Mouse (Mus musculus): ENCODE results near the gene Amotl2.

The Amotl2 gene

DNA sequence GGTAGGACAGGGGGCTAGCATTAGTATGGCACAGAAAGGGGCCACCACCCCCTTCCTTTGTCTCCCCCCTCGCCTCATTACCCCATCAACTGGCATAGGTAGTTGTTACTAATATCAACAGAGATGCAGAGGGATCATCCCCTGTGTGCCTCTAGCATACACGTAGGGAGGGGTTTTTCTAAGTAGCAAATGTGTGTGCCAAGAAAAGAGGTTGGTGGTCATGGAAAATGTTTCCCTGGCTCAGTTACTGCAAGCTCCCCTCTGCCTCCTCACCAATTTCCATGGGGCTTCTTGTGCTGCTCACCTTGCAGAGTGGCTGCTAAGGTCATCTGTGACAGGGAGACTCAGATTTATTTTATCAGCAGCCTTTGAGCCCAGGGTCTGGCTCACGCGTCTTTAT lies 2.6 kb downstream of the Amotl2 start:
- no peak for DNase-seq (ENCODE audit: low spot score in 2 of 2)

DNA sequence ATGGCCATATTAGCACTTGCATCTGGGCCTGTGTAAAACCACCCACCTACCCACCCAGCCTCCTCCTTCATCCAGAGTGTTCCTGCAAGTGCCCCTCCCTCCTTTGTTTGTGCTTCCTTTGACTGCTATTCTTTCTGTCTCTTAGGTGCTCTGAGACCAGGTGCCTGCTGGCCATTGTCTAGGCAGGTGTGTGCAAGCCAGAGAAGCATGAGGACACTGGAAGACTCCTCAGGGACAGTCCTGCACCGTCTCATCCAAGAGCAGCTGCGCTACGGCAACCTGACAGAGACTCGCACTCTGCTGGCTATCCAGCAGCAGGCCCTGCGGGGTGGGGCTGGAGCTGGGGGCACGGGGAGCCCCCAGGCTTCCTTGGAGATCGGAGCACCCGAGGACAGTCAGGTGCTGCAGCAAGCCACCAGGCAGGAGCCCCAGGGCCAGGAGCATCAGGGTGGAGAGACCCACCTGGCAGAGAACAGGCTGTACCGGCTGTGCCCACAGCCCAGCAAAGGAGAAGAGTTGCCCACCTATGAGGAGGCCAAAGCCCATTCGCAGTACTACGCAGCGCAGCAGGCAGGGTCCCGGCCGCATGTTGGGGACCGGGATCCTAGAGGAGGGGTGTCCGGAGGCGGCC lies 3.6 kb downstream of the Amotl2 start:
- DNase-seq (ENCODE audit: low spot score in 2 of 2), result no peak

DNA sequence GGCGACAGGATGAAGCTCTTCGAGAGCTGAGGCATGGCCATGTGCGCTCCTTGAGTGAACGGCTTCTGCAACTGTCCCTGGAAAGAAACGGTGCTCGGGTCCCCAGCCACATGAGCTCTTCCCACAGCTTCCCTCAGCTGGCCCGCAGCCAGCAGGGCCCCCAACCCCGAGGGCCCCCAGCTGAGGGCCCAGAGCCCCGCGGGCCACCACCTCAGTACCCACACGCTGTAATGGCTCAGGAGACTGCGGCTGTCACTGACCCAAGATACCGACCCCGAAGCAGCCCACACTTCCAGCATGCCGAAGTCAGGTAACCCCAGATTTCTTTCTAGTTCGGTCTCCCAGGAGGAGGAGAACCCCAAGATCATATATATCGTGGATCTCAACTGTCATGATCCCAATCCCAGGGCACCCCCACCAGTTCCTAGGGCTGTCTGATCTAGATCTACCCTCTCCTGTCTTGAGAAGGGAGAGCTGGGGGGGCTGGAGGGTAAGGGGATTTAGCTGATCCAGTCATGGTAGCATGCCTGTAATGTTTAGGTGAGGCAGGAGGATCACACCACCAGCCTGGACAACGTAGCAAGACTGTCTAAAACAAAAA lies 4.2 kb downstream of the Amotl2 start:
- DNase-seq (ENCODE audit: low spot score in 2 of 2), result no peak

DNA sequence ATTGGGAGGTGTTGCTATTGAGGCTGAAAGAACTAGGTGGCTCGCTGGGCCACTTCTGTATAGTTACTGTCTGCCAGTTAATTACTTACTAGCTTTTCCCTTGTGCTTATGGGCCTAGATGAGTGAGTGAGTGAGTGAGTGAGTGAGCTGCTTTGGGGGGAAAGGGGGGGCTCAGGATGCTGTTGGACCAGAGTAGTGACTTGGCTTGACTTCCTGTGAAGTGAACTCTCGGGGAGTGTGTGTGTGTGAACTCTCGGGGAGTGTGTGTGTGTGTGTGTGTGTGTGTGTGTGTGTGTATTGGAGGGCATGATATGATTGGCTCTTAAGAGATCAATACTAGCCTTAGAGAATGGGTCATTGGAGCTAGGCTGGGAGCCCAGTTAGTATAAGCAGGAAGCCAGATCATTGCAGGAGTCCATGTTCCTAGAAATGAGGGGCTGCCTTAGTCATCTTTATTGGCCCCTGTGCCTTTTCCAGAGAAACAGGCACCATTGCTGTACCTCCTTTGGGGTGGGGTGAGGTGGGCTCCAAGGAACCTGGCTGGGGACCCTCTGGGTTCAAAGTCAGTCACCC lies 5.0 kb downstream of the Amotl2 start:
- no peak for DNase-seq (ENCODE audit: low spot score in 2 of 2)

DNA sequence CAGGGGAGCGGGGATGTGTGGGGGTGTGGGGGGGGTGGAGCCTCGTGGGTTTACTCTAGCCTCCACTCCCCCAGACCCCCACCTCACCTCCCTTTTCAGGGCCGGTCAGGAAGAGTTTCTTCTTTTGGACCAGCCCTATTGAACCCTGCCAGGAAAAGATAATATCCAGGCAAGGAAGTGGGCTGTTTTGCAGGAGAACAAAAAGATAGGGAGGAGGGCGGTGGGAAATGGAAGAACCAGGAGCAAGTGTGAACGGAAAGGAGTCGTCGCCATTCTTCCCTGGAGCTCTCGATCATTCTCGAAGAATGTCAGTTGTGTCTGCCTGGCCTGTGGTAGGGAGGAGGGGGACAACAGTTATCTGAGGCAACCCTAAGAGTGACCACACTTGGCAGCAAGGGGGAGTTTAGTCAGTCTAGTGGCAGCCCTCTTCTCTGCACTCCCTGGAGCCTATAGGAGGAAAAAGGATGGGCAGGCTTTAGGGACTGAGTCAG lies 5.6 kb downstream of the Amotl2 start:
- DNase-seq (ENCODE audit: low spot score in 2 of 2), result no peak

DNA sequence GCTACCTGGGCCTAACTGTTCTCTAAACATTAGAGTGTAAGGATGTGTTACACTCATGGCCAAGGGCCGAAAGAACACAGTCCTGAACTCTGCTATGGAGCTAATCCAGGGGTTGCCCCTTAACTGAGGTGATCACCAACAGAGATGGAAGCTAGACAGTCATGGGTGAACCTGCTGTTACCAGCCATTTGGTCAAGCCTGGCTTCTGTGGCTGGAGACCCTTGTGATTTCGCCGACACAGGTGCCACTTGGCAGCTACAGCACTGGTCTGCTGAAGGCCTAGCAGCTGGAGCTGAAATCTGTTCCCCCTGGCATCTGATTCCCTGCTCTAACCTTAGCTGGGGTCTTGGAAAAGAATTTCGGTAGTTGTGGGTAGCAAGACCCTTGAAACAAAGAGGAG lies 6.3 kb downstream of the Amotl2 start:
- no peak for DNase-seq (ENCODE audit: low spot score in 2 of 2)

DNA sequence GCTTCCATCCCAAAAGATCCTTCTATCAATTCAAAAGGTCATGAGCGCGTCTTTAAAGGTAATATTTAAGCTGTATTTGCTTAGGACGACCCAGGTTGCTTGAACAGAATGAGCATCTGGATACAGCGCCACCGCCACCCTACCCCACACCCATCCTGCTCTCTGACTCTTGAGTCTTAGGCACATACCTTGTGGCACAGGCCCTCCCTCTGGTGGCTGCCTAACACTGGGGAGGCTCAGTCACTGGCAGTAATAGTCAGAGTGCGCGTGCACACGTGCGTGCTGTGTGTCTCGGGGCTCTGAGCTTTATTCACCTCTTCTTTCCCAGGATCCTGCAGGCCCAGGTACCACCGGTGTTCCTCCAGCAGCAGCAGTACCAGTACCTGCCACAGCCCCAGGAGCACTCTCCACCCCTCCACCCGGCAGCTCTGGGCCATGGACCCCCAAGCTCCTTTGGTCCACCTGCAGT lies 6.8 kb downstream of the Amotl2 start:
- DNase-seq (ENCODE audit: low spot score in 2 of 2), result no peak

DNA sequence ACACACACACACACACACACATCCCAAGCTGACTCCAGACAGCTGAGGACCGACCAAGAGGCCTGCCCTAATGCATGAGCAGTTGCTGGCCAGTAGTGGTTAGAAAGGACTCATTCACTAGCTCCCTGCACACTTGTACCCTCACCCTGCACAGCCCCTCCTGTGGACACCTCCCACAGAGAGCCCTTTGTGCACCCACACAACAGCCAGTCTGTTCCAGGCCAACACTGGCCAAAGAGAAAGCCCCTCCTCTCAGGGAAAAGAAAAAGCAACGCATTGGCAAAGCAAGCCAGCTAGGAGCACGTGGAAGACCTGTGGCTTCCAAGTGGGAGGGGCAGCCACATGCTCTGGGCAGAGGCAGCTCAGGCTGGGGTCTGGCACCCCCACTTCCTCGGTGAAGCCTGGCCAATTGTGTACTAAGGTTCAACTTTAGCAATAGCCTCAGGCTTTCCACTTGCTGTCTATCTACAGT lies 7.6 kb downstream of the Amotl2 start:
- no peak for DNase-seq (ENCODE audit: low spot score in 2 of 2)

DNA sequence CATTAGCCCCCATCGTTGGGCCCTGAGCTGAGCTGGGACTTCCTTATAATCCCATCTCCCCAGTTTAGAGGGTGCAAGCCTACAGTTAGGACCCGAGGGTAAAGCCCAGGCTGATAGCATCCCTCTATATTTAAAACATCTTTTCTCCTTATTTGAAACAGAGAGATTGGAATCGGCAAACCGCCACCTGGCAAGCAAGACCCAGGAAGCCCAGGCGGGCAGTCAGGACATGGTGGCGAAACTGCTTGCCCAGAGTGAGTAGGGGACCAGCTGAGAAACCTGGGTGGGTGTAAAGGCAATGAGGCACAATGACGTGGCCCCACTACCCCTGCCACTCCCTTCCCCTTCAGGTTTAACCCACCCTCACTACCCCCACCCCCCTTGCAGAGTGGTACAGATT lies 8.5 kb downstream of the Amotl2 start:
- DNase-seq (ENCODE audit: low spot score in 2 of 2), result no peak

DNA sequence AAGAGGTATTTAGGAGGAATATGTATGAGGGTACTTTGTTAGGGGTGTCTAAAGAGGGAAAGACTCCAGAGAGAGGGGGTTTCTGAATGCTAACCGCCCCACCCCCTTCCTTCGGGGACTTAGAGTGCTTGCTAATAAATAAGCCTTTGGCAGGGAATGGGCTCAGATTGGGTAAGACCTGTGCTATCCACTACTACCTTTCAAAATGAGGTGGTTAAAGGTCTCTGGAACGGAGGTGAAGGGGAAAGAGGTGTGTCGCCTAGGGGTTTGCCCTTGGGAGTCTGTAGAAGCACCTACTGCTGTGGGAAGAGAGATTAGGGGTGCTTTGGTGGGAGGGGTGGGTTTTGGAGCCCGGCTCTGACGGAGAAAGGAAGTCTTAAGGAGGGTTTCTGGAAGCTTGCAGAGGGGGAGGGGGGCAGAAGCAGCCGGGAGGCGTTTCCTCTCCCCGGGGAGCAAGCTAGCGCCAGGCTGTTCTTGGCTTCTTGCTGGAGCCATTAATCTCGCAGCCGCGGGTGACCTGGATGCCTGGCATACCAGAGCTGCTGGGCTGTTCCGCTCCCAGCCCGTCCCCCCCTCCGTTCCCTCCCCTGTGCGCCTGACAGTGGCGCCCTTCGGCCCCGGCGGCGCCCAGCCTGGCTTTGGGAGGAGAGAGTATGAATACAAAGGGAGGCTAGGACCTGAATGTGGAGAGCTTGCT lies 9.6 kb downstream of the Amotl2 start:
- DNase-seq (ENCODE audit: low spot score in 2 of 2), result no peak

DNA sequence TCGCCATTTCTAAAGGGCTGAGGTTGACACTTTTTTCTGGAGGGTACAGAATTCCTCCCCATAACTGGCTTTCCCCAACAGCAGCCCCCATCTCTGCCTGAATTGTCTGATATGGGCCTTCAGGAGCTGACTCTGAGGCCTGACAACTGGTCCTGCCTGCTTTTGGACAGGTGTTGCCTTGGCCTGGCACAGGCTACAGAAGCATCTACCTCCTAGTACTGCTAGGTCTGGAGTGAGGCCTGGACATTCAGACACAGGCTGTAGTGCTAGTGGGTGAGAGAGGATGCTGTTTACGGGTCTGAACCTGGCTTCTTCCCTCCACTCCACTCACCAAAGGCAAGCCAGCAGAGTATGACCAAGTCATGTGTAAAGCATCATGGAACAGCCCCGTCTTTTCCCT lies 10.3 kb downstream of the Amotl2 start:
- no peak for DNase-seq (ENCODE audit: low spot score in 2 of 2)

DNA sequence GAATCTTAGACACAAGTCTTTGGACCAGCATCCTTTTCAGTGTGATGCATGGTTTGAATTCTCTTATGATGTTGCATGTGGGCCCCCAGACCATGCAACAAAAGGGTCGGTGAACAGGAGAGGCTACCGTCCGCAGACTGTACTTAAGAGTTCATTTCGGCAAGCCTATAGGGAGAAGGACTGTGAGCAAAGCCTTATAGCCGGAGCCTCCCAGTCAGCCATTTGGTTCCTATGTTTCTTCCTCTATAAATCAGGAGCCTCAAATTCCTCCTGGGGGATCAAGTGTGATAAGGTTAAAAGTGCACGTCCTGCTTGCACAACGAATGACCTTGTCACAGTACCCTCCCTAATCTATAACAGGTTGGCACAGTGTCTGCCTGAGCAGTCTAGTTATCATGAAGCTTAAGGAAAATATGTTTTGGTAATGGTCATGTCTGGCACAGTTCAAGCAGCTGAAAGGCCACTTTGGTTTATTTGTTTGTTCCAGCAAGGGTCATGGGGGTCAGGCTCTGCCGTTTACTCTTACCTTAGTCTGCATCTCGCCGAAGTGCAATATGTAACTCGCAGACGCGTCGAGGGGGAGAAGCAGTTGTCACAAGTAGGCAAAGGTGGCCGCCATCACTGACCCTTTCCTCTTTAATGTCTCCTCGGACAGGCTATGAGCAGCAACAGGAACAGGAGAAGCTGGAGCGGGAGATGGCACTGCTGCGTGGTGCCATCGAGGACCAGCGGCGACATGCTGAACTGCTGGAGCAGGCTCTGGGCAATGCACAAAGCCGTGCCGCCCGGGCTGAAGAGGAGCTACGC lies 11.4 kb downstream of the Amotl2 start:
- no peak for DNase-seq (ENCODE audit: low spot score in 2 of 2)

DNA sequence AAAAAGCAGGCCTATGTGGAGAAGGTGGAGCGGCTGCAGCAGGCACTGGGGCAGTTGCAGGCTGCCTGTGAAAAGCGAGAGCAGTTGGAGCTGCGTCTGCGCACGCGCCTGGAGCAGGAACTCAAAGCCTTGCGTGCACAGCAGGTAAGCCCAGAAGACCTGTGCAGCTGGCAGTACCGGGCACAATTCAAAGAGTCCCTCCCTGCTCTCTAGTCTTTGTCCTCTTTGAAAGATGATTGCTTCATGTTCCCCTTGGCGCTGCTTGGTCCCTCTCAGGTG lies 11.9 kb downstream of the Amotl2 start:
- DNase-seq (ENCODE audit: low spot score in 2 of 2), result no peak

DNA sequence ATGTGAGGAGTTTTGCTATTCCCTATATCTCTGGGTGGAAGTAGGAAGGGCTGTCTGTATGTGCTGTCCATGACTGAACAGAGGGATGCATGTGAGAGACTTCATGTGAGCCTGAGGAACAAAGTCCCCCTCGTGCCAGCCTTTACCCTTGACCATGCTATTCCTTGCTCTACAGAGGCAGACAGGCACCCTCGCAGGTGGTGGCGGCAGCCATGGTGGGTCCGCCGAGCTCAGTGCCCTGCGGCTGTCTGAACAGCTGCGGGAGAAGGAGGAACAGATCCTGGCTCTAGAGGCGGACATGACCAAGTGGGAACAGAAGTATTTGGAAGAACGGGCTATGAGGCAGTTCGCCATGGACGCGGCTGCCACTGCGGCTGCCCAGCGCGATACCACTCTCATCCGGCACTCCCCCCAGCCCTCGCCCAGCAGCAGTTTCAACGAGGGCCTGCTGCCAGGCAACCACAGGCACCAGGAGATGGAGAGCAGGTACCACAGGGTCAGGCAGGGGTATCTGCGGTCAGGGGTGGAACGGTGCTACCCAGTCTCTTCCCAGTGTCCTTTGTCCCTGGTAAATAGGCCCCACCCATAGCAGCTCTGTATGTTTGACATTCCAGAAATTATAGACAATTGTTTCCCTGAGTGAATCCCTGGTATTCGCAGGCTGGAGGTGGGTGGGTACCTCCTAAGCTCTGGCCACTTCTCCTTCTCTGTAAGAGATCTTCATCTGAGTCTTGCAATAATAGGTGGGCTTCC lies 12.8 kb downstream of the Amotl2 start:
- no peak for DNase-seq (ENCODE audit: low spot score in 2 of 2)

DNA sequence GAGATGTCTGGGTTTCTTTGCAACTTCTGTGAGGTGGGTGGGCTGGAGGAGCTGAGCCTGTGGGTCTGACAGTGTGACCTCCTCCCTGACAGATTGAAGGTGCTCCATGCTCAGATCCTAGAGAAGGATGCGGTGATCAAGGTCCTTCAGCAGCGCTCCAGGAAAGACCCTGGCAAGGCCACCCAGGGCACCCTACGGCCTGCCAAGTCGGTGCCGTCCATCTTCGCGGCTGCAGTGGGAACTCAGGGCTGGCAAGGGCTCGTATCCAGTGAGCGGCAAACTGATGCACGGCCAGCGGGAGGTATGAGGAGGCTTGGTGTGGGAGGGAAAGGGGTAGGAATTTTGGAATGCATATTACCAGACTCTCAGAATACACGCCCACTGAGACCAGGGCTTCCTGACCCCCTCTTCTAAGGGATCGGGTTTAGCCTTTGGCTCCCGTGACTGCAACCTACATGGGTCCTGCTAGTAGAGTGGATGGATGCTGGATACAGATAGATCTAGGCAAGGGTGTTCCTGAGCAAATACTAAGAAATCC lies 13.5 kb downstream of the Amotl2 start:
- DNase-seq (ENCODE audit: low spot score in 2 of 2), result no peak

DNA sequence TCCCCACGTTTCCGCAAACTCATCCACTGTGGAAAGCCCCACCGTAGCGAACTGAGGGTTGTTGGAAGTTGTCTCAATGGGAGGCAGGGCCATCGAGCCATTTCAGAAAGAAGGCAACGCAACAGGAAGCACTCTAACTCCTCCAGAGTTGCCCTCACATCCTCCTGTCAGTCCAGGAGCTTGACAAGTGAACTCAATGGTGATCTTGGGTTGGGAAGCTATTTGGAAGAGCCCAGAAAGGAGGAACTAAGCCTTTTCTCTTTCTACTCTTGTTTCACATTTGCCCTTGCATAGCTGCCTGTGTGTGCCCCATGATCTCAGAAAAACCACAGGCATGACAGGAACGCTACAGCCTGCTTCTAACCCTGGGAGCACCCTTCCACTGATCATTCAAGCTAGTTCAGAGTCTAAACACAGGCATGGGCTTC lies 14.6 kb downstream of the Amotl2 start:
- DNase-seq (ENCODE audit: low spot score in 2 of 2), result peak in 1 of 2 experiments; percentile 18

DNA sequence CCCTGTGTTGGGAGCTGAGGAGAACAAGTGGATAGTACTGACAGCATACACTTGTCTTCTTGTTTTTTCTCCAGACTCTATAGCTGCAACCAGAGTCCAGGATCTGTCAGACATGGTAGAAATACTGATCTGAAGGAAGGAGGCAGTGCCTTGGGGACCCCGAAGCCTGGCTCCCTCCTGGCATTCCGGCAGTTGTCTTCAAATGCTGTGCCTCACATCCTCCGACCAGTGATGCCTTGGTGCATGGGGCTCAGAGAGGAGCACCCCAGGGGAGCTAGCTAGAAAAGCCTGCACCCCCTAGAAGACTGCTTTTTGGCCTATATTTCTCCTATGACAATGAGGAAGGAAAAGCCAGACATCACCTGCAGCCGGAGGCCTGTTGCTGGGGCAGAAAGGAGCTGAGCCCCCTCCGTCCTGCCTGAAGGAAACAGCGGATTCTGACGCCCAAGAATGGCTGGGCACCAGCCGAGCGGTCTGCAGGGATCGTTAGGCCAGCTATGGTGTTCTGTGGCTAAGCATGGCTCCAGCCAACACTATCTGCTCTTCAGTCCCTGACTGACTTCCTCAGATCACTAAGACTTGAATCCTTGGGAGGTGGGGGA lies 15.2 kb downstream of the Amotl2 start:
- no peak for DNase-seq (ENCODE audit: low spot score in 2 of 2)

DNA sequence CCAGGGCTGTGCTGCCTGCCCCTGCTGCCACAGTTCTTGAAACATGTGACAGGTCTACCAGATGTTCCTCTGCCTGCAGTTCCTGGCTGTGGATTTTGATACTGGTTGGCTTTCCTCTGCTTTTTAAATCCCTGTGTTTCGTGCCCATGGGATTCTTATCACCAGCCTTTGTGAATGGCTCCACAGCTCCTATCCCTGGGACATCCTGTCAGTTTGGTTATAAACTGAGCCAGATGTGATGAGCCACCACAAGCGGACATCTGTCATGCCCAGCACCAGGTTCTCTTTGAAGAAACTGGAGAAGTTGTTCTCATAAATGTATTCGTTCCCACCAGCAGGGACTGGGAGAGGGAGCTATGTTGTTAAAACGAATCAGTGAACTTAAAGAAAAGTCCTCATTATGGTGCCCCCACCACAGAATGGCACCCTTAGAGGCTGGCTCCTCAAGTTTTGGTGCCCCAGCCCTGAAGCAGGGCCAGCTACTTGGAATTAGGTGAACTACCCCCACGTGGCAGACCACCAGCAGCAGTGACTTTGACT lies 15.9 kb downstream of the Amotl2 start:
- DNase-seq (ENCODE audit: low spot score in 2 of 2), result no peak

DNA sequence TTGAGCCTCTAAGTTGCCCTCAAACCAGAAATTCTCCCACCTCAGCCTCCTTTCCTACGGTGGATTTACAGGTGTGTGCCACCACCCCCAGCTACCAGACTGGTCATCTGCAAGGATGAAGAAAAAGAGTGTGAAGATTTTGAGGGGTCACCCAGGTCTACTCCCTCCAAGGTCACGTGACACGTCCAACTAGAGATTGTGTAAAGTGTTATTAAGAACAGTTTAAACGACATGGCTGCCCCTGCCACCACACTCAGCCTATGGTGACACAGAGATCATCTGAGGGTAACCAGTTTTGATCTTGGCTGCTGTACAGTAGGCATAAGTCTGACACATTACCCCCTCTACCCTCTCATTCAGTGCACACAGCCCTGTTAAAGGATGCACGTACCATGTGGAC lies 17.0 kb downstream of the Amotl2 start:
- no peak for DNase-seq (ENCODE audit: low spot score in 2 of 2)

Measured in spleen, postnatal 36 days (tissue).